Mouse (Mus musculus): ENCODE data around the gene Tpte.

The Tpte gene

DNA sequence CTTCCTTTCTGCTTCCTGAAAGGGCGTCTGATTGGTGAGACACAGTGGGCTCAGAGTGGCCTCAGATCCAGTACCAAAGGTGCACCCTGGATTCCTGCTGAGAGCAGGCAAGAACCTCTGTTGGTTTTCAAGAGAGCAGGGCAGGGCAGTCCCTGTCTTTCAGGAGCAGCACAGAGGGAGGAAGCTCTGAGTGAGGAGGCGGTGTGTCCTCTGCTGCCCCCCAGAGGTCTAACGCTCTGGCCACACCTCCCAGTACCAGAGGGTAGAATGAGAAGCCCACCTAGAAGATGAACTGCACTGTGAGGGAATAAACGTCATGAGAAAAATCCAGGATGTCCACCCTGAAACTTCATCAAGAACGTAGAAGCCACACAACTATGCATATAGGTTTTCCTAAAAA, 93.7 kb downstream of the Tpte start:
- no peak for DNase-seq (ENCODE audit: low spot score)

DNA sequence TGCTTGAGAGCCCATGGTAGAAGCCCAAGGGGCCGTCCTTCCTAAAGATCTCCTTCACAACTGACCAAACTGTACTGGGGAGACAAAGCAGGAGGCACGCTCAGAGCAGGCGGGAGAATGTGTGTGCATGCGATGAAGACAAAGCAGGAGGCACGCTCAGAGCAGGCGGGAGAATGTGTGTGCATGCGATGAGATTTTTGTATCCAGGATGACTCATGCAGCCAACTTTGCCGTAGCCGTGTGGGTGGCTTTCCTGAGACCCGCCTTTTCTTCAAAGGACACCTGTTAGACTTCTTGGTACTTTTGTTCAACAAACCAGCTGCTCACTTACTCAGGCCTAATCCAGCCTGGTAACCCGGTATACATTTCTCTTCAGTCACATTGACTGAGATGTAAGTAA, 97.7 kb downstream of the Tpte start:
- DNase-seq (ENCODE audit: low spot score), result no peak

DNA sequence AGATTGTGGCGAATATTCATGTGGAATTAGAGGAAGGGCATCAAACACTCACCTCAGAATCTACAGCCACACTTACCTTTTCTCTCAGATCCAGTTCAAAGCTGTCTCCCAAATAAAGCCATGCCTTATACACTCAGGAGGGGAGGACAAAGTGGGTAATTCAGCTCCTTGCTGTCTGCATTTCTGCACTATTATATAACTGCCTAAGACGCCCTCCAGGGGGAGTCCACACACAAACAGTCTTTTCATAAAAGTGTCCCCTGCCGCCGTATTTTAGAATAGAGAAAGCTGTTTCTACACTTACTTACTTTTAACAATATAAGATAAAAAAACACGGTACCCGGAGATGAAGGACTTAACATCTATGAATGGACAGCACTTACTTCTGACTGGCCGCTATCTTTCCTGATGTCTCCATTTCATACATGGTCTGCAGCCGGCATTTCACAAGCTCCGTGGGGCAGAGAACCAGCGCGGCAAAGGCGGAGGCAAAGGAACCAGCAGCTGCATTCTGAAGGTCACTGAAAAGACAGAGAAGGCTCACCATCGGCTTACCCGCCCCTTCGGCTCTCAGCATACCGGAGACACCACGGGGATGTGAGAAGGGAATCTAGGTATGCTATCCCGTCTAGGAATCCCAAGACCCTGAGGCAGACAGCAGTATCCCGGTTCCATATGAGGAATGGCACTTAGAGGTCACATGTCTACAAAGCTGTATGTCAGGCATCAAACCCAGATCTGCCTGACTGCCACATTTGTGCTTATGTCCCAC, 99.8 kb downstream of the Tpte start:
- DNase-seq (ENCODE audit: low spot score), result no peak

DNA sequence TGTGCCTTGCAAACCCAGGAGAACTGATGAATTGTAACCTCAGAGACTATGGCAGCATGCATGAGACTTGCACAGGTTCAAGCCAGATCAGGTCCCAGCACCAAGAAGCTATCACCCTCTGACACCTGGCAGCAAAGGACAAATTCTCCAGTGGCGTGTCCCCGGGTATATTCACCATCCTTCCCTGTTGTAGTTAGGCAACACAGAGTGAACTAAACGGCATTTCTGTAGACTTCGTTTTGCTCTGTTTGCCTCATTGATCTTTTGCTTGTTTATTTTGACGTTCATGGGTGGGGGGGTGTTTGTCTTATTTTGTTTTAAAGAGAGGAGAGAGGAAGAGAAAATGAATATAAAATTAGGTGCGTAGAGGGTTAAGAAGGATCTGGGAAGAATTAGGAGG, 101.9 kb downstream of the Tpte start:
- no peak for DNase-seq (ENCODE audit: low spot score)

DNA sequence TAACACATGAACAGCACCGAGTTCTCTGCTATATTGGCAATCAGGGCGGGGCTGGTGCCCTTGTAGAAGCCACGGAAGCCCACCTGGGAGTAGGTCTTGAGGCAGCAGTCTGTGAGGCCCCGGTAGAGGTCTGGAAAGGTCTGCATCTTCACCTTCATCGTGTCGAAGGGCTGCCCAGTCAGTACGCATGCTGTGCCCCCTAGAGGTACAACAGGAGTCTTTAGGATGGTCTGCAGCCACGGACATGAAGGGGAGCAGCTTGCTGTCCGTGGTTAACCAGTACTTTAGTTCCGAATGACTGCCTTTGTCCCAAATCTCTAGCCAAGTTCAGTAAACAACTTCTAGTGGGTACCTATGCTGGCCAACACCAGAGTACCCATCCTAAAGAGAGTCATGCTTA, 106.6 kb downstream of the Tpte start:
- DNase-seq (ENCODE audit: low spot score), result no peak

DNA sequence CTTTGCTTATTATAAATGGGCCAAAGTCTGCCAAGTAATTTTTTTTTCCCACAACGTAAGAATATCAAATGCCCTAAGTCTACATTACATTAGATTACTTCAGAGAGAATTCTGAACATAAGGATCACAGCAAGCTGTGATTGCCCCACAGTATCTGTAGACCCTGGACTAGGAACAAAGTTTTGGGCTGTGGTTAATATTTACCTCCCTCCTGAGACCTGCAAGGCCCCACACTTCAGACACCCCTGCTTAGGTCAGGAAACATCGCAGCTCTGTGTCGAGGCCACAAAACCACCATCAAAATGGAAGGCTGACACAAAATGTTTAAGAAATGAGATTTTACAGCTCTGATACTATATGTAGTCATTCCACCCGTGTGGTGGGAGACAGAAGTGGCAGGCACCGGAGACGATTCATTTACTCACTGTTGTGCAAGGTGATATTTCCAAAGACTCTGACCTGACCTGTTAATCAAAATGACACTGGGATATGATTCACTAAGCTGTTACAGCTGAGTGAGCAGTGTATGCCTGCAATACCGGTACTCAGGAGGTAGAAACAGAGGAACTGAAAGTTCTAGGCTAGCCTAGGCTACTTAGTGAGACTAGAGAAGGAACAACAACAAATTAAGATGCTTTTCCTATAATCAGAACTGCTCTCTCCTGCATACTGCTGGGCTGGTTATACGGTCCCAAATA, 107.7 kb downstream of the Tpte start:
- no peak for DNase-seq (ENCODE audit: low spot score)

DNA sequence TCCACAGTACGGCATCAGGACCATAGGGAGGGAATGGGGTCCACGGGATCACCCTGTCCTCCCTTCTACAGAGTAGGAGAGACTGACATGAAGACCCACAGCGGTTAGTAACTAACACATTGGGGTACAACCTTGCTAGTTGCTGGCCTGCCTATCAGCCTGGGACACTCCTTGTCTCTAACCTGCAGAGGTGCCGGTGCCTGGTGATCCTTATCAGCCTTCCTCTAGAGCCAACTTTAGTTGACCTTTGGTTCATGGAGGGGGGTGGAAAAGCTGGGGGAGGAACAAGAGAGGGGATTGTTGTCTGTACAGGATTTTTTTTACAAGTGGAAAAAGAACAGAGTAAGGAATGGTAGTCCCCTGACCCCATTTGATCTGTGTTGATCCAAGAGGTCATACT, 111.2 kb downstream of the Tpte start:
- no peak for DNase-seq (ENCODE audit: low spot score)

DNA sequence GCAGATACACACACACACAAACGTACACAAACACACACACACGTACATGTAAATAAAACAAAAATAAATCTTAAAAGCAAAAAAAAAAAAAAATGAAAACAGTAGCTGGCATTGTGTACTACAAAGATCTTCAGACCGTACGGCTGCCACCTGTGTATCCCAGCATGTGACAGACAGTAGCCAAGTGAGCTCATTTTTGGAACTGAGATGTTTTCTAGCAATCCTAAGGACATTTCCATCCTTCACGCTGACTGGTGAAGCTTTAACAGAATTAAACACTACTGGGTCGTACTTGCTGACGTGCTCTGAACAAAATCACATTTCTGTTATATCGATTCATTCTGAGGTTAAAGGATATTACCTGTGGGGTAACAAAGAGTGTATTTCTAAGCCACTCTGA, 112.0 kb downstream of the Tpte start:
- DNase-seq (ENCODE audit: low spot score), result no peak

DNA sequence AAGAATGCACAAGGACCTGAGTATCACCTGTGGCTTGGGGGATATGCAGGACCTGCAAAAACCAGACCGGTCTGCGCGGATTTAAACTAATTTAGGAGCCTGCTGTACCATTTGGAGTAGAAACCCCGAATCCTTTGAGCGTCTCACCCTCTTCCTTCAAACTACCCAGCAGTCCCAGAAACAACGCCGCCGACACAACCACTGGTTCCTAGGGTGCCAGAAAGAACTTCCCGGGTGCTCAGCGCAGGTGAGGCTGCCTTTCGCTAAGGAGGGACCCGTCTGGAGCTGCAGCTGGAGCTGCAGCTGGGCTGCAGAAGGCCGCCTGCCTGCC, 114.5 kb downstream of the Tpte start:
- no peak for DNase-seq (ENCODE audit: low spot score)

DNA sequence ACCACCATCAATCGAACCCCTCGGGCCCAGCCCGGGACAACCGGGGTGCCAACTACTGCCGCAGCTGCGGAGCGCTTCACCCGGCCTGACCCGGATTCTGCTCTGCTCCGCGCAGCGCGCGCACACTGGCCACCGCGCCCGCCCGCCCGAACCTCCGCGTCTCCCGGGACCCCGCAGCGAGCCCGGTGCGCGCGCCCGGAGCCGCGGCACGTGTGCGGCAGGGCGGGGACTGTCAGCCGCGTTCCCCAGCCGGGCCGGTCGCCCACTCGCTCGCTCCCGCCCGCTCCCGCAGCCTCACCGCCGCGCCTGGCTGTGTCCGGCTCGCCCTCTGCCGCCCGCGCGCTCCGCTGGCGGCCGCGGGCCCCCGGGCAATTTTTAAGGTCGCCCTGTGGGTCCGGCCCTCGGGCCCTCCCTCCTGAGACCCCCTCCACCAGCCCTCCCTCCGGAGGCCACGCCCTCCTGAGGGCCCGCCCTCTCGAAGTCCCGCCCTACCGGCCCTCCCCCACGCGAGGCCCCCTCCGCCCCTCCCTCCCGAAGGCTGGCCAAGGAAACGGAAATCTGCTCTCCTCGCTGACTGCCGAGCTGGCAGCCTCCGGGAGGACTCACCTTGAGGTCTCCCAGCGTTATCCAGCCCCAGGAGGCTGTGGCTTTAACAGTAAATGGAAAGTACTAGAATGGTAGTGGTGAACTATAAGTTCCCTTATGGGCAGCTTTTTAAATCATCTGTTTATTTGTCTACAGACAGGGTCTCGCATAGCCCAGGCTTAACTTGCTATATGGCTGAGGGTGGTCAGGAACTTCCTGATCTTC, 115.1 kb downstream of the Tpte start, which contains the start of gene Slc25a15:
Gene Slc25a15, minus strand, starts transcription at position 456 of the 810 bp plus-strand sequence.
- DNase-seq (ENCODE audit: low spot score), result peak; percentile 81

DNA sequence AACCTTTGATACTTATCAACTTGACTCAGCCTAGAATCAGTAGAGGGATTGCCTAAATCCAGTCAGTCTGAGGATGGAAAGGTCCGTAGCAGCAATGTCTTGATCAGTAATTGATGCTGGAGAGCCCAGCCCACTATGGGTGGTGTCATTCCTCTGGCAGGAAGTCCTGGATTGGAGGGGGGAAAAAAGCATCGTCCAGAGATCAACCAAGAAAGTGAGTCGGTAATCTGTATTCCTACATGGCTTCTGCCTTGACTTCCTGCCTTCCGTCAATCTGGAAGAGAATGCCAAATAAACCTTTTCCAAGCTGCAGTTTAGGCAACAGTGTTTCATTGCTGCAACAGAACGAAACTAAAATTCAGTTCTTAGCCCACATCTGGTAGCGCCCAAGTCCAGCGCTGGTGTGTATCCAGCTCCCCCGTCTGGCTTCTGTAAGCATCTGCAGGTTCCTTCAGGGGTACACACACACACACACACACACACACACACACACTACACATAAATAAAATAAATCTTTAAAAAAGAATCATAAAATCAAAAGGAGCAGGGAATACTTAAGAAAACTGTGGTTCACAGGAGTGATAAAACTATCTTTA, 116.1 kb downstream of the Tpte start:
- DNase-seq (ENCODE audit: low spot score), result no peak

DNA sequence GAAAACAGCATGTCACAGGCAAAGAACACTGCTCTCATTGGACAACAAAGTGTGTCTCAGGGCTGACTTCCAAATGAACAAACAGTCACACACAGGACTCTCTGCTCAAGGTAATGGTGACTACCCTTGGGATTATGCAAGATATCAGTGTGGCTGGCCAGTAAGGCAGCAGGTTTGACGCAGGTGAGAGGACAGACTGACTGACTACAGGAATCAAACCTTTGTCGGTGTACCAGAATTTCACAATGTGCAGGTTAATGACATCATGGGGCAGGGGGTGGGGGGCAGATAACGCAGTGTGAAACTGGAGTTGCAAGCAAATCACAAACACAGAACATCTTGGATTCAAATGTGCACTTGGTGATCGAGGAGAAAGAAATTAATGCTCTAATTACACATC, 117.4 kb downstream of the Tpte start:
- no peak for DNase-seq (ENCODE audit: low spot score)

DNA sequence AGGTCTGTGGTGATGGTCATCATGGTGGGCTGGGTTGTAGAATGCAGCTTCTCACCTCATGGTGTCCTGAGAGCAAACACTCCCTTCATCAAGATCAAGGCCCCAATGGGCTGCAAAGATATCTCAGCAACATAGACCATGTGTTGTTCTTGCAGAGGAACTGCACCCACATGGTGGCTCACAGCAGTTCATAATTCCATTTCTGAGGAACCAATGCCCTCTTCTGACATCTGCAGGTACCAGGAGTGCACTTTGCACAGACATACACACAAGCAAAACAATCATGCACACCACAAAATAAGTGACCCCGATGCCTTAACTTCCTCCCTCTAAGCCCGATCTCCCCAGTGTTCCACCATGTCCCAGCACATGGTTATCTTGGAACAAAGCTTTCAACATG, 120.0 kb downstream of the Tpte start:
- no peak for DNase-seq (ENCODE audit: low spot score)

DNA sequence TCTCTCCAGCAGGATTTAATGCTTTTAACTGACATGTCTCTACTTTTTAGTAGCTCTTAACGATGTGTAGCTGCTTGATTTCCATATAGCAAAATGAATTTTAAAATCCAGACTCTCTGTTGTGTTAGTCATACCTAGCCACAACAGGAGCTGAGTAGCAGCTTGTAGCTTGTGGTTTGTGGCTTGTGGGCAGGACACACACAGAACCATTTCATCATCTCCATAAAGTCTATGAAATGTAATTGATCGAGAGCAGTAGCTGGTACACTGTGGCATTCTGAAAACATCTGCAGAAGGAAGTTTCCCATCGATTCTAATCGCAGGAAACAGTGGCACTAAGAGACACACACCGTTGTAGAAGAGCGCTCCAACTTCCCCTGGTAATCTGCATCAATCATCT, 122.5 kb downstream of the Tpte start:
- DNase-seq (ENCODE audit: low spot score), result no peak

DNA sequence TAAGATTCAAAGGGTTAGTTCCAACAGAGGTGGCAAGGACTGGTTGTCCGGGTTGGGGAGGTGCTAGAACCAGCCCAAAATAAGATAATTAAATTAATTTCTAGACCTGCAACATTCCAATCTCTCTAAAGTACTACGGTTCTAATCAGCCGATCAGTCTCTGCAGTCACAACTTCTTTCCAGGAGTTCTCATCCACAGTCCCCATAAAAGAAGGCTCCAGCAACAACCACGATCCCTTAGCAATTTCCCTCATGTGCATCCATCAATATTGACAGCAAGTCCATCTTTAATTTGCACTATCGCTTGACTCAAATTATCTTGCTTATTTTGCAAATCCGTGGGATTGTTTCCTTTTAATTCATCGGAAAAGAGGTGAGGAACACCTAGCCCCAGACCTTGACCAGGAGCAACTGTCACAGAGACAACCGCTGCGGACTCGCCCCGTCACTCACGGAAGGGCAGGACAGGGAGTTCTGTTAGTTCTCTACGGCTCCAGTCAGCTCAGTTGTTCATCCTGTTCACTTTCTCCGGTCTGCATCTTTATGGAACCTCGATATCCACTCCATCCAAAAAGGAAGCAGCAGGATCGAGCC, 127.5 kb downstream of the Tpte start:
- DNase-seq (ENCODE audit: low spot score), result no peak

DNA sequence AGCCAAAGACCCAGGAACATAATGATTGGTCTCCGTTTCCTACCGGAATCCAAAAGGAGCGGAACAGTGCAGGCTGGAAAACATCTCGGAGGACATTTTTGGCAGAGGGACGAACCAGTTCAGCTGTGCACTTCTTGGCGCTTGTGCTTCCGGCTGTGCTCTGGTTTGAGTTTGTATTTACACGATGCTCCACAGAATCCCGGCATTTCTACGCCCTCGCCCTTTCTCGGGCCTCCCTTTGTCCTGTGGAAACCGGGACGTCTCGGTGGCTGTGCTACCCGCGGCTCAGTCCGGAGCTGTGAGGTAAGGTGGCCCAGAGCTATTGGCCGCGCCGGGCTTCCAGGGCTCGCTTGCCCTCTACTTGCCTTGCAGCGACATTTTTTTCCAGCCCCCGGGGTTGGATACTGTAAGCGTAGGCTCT, 128.1 kb downstream of the Tpte start, which contains the start of gene Mrps31:
Gene Mrps31, plus strand, starts transcription at position 80 of the 421 bp plus-strand sequence.
- DNase-seq (ENCODE audit: low spot score), result peak; percentile 79

DNA sequence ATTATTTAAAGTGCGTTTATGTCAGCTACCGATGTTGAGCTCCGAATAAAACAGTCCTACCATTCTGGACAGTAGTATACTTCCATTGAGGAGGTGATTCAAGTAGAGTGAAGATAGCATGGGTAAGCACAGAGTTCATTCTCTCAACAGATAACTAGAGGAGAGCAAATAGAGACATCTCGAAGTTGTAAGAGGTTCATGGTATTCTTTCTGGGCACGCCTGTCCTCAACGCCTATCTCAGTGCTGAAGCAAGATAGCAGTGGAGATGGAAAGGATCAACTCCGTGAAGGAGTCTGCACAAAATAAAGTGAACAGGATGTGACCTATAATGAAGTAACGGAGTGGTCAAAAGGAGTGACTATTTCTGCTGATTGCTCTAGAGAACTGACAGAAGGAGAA, 128.7 kb downstream of the Tpte start:
- no peak for DNase-seq (ENCODE audit: low spot score)

All from left cerebral cortex, adult 11 months (tissue).